Mouse (Mus musculus): ENCODE data around the gene 2210016F16Rik.
"Not testable (repeated sequence)": the region's sequence is repeated elsewhere in the genome, so short reads cannot be mapped to it uniquely, and the experiment has no call there.

2210016F16Rik gene

DNA sequence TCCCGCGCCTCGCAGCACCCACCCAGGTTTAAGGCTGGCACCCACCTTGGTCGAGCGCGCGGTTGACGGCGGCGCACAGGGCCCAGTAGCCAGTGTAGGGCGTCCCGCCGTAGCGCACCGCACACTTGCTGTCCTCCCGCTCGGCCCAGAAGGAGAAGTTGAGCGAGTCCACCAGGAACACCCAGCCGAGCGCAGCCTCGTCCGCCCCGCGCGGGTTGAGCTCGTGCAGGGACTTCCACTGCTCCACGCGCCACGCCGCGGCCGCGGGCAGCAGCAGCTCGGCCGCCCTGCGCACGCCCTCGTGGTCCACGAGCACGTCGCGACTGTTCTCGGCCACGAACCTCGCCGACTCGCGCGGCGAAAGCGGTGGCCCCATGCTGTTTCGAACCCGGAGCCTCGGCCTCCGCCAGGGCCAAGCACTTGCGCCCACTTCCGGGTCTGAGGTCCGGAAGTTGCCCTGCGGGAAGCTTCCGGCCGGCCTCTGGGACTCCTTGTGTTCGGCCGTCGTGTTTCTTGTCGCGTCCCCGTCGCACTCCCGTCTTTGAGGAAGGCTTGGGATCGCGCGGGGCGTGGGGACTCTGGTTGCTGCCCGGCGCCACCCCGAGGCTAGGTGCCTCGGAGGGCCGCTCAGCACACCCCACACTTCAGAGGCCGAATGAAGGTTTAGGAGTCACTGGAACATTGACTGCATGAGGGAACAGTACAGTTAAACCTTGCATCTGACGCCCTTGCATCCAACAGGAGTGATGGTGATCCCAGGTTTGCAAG is at the start of gene 2210016F16Rik:
Gene 2210016F16Rik (minus strand): TSS at position 447 of the 768 bp plus-strand sequence.
- peak; percentile 49 for DNase-seq (ENCODE audit: low spot score)

- DNase-seq (ENCODE audit: low spot score), result no peak
These were observed 38.1 kb upstream of the 2210016F16Rik start for GRCm38 (mm10) chr13:58423061-58423660.

DNA sequence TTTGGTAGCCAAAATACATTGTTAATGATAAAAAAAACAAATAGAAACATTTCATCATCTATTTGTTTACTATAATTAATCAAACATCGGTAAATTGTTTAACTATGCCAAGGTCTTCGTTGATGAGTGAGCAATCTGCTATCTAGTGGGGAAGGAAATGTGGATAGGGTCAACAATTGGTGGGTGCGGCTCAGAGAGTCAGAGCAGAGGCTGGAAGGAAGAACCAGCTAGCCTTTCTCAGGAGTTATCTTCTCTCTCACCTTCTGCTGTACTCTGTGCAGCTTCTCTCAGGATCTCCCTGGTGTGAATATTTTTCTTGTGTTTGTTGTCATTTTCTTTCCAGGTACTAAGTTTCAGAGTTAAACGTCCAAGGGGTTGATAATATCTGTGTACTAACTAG is 37.2 kb upstream of the 2210016F16Rik start:
- no peak for DNase-seq (ENCODE audit: low spot score)

- no peak for DNase-seq (ENCODE audit: low spot score)
These were observed 36.0 kb upstream of the 2210016F16Rik start for GRCm38 (mm10) chr13:58421026-58421425.

- no peak for DNase-seq (ENCODE audit: low spot score)
These were observed 34.2 kb upstream of the 2210016F16Rik start for GRCm38 (mm10) chr13:58419266-58419665.

- DNase-seq (ENCODE audit: low spot score), result no peak
These were observed 33.6 kb upstream of the 2210016F16Rik start for GRCm38 (mm10) chr13:58418656-58419055.

GRCm38 (mm10) chr13:58415838-58416237 is 30.8 kb upstream of the 2210016F16Rik start:
- DNase-seq (ENCODE audit: low spot score), result no peak

DNA sequence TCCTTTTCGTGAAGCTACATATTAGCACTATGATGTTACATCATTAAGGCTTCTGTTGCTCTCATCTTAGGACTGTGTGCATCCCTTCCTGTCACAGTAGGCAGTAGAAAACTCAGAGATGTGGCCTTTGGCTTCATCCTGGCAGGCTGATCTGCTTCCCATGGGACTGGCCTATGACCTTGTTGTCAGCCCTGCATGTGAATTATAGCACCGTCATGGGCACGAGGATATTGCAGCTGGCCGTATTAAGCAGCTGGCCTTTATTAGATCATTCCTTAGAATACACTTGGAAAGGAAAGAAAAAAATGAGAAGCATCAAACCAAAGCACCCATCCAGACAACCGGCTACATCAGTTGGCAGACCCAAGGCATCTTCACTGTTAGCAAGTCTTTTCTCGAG is 30.3 kb upstream of the 2210016F16Rik start:
- no peak for DNase-seq (ENCODE audit: low spot score)

- DNase-seq (ENCODE audit: low spot score), result no peak
These were observed 26.0 kb upstream of the 2210016F16Rik start for GRCm38 (mm10) chr13:58411073-58411472.

DNA sequence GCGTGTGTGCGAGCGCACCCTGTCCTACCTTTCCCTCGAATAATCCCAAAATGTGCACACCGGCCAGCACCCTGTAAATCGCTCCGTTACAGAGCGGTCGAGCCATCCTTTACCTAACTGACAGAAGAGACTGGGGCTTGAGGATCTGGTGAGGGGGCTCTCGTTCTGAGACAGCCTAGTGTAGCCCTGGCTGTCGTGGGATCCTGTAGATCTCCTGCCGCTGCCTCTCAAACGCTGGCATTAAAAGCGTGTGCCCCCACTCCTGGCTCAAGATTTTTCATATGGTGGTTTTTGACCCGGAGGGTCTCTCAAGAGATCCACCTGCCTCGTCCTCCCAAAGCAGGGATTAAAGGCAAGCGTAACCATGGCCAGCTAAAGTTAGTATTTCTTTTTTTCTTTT is 18.2 kb upstream of the 2210016F16Rik start, which contains the start of gene Hnrnpk:
Gene Hnrnpk (minus strand): TSS at position 101 of the 400 bp plus-strand sequence.
- DNase-seq (ENCODE audit: low spot score), result not testable (repeated sequence)

GRCm38 (mm10) chr13:58402744-58403110 is 17.7 kb upstream of the 2210016F16Rik start:
- DNase-seq (ENCODE audit: low spot score), result no peak

- peak; percentile 96 for DNase-seq (ENCODE audit: low spot score)
These were observed 17.1 kb upstream of the 2210016F16Rik start, which contains the start of gene Rmi1 for GRCm38 (mm10) chr13:58402003-58402743. Gene Rmi1, plus strand, starts transcription at chr13:58402248.

GRCm38 (mm10) chr13:58401135-58402002 is 16.3 kb upstream of the 2210016F16Rik start:
- DNase-seq (ENCODE audit: low spot score), result peak; percentile 76

DNA sequence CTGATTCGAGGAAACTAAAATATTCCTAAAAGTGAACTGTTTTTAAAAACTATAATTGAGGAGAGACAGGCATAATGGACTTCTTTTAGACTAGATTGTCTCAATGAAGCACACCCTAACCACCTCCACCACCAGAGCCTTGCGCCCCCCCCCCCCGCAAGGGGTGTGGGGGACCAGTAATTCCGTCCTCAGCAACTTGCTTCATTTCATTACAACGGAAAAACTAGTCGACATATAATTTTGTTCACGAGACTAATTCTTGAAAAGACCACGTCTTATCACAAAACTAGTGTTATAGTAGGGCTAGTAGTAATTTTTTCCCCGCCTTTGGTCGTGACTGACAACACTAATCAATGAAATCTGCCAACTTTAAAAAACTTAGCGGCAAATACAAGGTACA is 15.6 kb upstream of the 2210016F16Rik start:
- no peak for DNase-seq (ENCODE audit: low spot score)

- no peak for DNase-seq (ENCODE audit: low spot score)
These were observed 12.6 kb upstream of the 2210016F16Rik start for GRCm38 (mm10) chr13:58397651-58398050.

DNA sequence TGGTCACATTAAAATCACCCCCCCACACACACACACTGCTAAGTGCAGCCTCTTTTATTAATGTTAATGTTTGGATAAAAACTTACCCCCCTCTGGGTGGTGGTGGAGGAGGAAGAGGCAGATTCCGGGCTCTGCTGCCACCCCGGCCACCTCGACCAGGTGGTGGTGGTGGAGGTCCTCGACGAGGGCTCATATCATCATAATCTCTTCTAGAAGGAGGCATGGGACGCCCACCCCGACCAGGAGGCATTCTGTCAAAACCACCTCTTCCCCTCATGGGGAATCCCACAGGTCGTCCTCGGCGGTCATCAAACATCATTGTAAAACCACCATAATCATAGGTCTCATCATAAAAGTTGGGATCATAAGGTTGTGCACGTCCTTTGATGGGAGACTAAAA is 9.4 kb upstream of the 2210016F16Rik start:
- DNase-seq (ENCODE audit: low spot score), result not testable (repeated sequence)

DNA sequence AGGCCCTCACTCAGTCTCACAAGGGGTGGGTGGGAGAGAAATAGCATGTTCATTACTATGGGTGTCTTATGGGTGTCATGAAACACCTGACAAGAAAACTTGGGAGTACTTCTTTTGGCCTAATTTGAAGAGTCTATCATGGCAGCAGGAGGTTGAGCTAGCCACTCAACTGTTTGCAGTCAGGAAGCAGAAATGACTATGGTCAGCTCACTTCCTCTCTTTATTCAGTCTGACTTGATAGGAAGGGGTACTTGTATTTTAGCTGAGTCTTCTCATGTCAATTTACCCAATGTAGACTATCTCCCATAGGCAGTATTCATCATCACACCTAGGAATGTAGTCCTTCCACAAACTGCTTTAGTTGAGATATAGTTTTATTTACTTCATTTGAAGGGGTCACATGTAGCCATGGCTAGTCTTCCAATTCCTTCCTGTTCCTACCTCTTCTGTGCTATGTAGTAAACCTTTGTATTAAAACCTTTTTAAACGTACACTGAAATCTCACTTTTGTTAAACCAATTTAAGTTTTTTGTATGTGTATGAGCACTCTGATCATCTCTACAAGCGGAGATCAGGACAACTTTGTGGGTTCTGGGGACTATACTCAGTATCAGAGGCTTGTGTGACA is 4.4 kb upstream of the 2210016F16Rik start:
- DNase-seq (ENCODE audit: low spot score), result no peak

GRCm38 (mm10) chr13:58388379-58388778 is 3.4 kb upstream of the 2210016F16Rik start:
- DNase-seq (ENCODE audit: low spot score), result no peak

DNA sequence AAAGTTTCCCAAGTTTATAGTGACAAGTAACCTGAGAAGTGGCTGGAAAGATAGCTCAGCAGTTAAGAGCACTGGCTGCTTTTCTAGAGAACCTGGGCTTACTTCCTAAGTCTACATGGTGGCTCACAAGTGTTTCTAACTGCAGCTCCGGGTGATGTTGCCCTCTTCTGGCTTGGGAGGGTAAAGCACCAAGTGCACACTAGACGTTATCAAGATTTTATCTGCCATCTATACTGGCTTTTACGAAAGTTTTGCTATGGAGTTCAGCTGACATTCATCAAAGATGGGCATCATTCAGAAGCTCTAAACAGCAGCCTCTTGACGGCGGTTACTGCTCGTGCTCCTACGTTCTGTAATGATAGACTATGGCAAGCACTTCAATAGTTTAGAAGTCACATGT is 2.9 kb upstream of the 2210016F16Rik start:
- peak; percentile 79 for DNase-seq (ENCODE audit: low spot score)

DNA sequence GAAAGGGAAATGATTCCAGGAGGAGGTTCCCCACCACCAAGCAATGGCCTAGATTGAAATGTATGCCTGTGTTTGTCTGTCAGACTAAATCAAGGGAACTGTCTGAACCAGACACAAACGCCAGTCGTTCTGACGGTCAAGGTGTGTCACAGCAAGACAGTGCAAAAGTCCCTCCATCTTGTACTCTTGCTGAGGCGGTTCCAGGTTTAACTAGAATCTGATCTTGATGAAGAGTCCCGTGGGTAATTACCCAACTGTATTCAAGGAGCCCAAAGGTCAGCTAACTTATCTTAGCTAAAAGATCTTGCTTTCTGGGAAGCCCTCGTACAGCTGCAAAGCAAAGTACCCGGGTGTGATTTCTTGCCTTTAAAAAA is 509 bp upstream of the 2210016F16Rik start:
- no peak for DNase-seq (ENCODE audit: low spot score)

DNA sequence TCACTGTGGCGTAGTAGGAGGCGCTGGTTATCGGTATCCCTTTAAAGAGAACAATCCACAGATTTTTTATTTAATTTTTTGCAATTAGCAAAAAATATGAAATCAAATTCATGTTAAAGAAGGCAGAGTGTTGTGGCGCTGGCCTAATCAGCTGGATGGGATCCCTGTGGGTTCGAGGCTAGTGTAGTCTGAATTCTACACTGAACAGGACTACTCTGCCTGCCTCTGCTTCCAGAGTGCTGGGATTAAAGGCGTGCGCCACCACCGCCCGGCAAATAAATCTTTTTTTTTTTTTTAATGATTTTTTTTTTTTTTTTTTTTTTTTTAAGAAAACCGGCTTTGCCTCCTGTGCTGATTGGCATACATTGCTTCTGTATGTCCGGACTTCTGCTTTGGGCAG is 654 bp downstream of the 2210016F16Rik start:
- no peak for DNase-seq (ENCODE audit: low spot score)

DNA sequence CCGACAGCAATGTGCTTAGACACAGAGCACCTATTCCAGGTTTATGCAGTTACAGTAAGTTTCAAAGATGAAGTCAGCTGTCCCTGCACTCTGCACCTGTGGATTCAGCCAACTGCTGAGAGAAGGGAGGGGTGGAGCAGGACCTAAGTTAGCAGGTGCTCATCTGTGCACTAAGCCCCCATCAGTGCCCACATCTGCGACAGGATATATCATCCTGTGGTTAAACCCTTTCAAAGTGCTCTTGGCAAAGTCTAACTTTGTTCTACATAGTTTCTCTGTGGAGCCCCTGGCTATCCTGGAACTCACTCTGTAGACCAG is 11.9 kb downstream of the 2210016F16Rik start:
- no peak for DNase-seq (ENCODE audit: low spot score)

All from T-cell, adult 2 months (primary cell).